In the genomic region with DNA sequence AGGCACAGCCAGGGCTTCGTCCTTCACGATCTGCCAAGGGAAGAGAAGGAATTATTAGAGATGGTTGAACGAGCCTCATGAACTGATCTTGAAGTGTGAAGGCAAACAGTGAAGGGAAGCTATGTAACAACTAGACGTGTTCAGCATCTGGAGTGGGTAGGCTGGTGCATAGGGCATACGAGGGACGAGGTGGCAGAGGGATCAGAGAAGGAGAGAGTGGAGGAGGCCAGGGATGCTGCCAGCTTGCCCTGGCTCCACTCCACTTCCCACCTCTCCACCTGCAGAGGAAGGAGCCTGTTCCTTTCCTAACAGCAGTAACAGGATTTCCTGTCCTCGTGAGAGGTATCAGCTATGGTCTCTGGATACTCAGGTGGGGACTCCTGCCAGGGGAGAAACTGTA, we compare ENCODE assay signal across 26 mouse cellular contexts.
DNase-seq lines count a peak whose midpoint lies in the region; ATAC-seq and TF ChIP-seq lines count a peak whose summit lies in the region.
"Had no signal": no experiment of that assay in that cellular context is flagged by ENCODE, and none has a peak within 500 bp of the region (broad histone marks: within the 10 kb centered on the region; RNA-seq: fewer than 3 reads in every experiment).

No protein-coding gene starts in this region.

- H3K27me3 ChIP-seq in forebrain, embryonic 15.5 days, result no peaks in the 10 kb centered on the region
- no peaks in the 10 kb centered on the region for H3K27me3 ChIP-seq in forebrain, embryonic 12.5 days
- H3K27me3 ChIP-seq in lung, postnatal 0 days (replicated peaks; ENCODE audit: insufficient read depth, low read length), result no peaks in the 10 kb centered on the region
- H3K27me3 ChIP-seq: hindbrain, embryonic 15.5 days; liver, embryonic 12.5 days; midbrain, embryonic 15.5 days had no signal

- no peak overlapping the region for H3K4me2 ChIP-seq in forebrain, embryonic 15.5 days (replicated peaks)
- H3K4me2 ChIP-seq in forebrain, embryonic 12.5 days, result no peak overlapping the region
- no peak overlapping the region for H3K4me2 ChIP-seq in lung, postnatal 0 days (replicated peaks; ENCODE audit: low read depth, low read length)
- H3K4me2 ChIP-seq: hindbrain, embryonic 15.5 days; liver, embryonic 12.5 days; midbrain, embryonic 15.5 days had no signal

- H3K4me1 ChIP-seq in forebrain, embryonic 15.5 days, result peaks cover 10% of the 10 kb centered on the region; the same call in 1 of the 2 replicates
- H3K4me1 ChIP-seq in forebrain, embryonic 12.5 days, result 0 out of 2 replicates have a peak, but pooled peaks cover 4% of the 10 kb centered on the region
- 0 out of 2 replicates have a peak, but pooled peaks cover 4% of the 10 kb centered on the region for H3K4me1 ChIP-seq in lung, postnatal 0 days (ENCODE audit: insufficient read depth, low read depth, low read length)
- H3K4me1 ChIP-seq: hindbrain, embryonic 15.5 days; liver, embryonic 12.5 days; midbrain, embryonic 15.5 days had no signal

- no peak overlapping the region for H3K4me3 ChIP-seq in forebrain, embryonic 15.5 days
- H3K4me3 ChIP-seq in forebrain, embryonic 12.5 days (replicated peaks), result no peak overlapping the region
- no peak overlapping the region for H3K4me3 ChIP-seq in lung, postnatal 0 days (ENCODE audit: low read depth, low read length)
- H3K4me3 ChIP-seq: hindbrain, embryonic 10.5 days; hindbrain, embryonic 15.5 days; liver, embryonic 12.5 days; midbrain, embryonic 15.5 days had no signal

- no peak for TF ChIP-seq EP300 in lung, postnatal 0 days (IDR thresholded peaks at IDR 0.05)

- H3K9me3 ChIP-seq in forebrain, embryonic 15.5 days, result no peaks in the 10 kb centered on the region
- H3K9me3 ChIP-seq in forebrain, embryonic 12.5 days, result no peaks in the 10 kb centered on the region
- no peaks in the 10 kb centered on the region for H3K9me3 ChIP-seq in lung, postnatal 0 days (ENCODE audit: low read length)
- H3K9me3 ChIP-seq: hindbrain, embryonic 10.5 days; hindbrain, embryonic 15.5 days; liver, embryonic 12.5 days; midbrain, embryonic 15.5 days had no signal

- no peak overlapping the region for H3K9ac ChIP-seq in forebrain, embryonic 15.5 days (replicated peaks)
- H3K9ac ChIP-seq in forebrain, embryonic 12.5 days, result no peak overlapping the region
- no peak overlapping the region for H3K9ac ChIP-seq in lung, postnatal 0 days (replicated peaks; ENCODE audit: low read depth)
- H3K9ac ChIP-seq: hindbrain, embryonic 15.5 days; liver, embryonic 12.5 days; liver, postnatal 0 days; midbrain, embryonic 15.5 days had no signal

- H3K36me3 ChIP-seq in forebrain, embryonic 15.5 days, result 0 out of 2 replicates have a peak, but pooled peaks cover 3% of the 10 kb centered on the region
- H3K36me3 ChIP-seq in forebrain, embryonic 12.5 days (replicated peaks), result no peaks in the 10 kb centered on the region
- no peaks in the 10 kb centered on the region; the same call in 1 of the 2 replicates for H3K36me3 ChIP-seq in lung, postnatal 0 days (ENCODE audit: insufficient read depth, low read length)
- H3K36me3 ChIP-seq: hindbrain, embryonic 10.5 days; liver, embryonic 12.5 days; midbrain, embryonic 15.5 days had no signal

- ATAC-seq in forebrain, embryonic 15.5 days (replicated peaks), result no peak
- ATAC-seq in forebrain, embryonic 12.5 days (ENCODE audit: low FRiP score), result no peak
- ATAC-seq in lung, postnatal 0 days, result peak; percentile 40
- ATAC-seq: activated CD4-positive, CD25-positive, alpha-beta regulatory T cell, adult 4 months; inflammation-experienced regulatory T-cells, adult 6 months; liver, embryonic 12.5 days; liver, postnatal 0 days; midbrain, embryonic 15.5 days had no signal

- 46% methylated on average over 7 of the region's 7 CpGs for WGBS in forebrain, embryonic 15.5 days
- 68% methylated on average over 7 of the region's 7 CpGs for WGBS in forebrain, embryonic 12.5 days
- 65% methylated on average over 7 of the region's 7 CpGs for WGBS in lung, postnatal 0 days

- TF ChIP-seq CTCF in lung, postnatal 0 days (IDR thresholded peaks at IDR 0.05), result no peak

- DNase-seq in lung, postnatal 0 days (ENCODE audit: low spot score), result no peak
- DNase-seq in lung, postnatal 14 days, result no peak
- peak; percentile 62 for DNase-seq in cerebellum, adult 9-11 months
- peak; percentile 68 to 71 for DNase-seq in cerebellum, postnatal 25 days
- no peak for DNase-seq in ovary, adult 18-20 months (ENCODE audit: low spot score)
- DNase-seq: adrenal gland, adult 2 months; adrenal gland, postnatal 36 days; B cell, adult 2 months; heart, postnatal 14 days; kidney, adult 11 months; kidney, postnatal 14 days; left cerebral cortex, postnatal 4 days; liver, postnatal 0 days; lung, postnatal 4 days; spleen, adult 18-20 months; thymus, adult 18-20 months; thymus, postnatal 25 days had no signal

- H3K27ac ChIP-seq in forebrain, embryonic 15.5 days (replicated peaks), result 0 out of 2 replicates have a peak overlapping the region, but pooled peaks have one; percentile 12
- no peak overlapping the region for H3K27ac ChIP-seq in forebrain, embryonic 12.5 days
- no peak overlapping the region for H3K27ac ChIP-seq in lung, postnatal 0 days (ENCODE audit: low read length)
- H3K27ac ChIP-seq: hindbrain, embryonic 10.5 days; hindbrain, embryonic 15.5 days; liver, embryonic 12.5 days; midbrain, embryonic 15.5 days; stomach, postnatal 0 days had no signal

Comparison
In these comparisons a context has a peak if more than half of its experiments do, and no peak if none do; other contexts are left out.
1. DNase-seq: peak in cerebellum, adult 9-11 months (single experiment) and cerebellum, postnatal 25 days (2 of 2); none in lung, postnatal 0 days (single experiment), lung, postnatal 14 days (single experiment) and ovary, adult 18-20 months (single experiment).